Mouse (Mus musculus): ENCODE measurements around the gene Zfp322a.

GRCm38 (mm10) chr13:23402626-23403025 is 33.6 kb upstream of the Zfp322a start:
- TF ChIP-seq GATA1 (IDR thresholded peaks at IDR 0.05; ENCODE audit: low read length) = no peak
- no peak for TF ChIP-seq TAL1 (IDR thresholded peaks at IDR 0.05; ENCODE audit: low read length)
